In the genomic region with DNA sequence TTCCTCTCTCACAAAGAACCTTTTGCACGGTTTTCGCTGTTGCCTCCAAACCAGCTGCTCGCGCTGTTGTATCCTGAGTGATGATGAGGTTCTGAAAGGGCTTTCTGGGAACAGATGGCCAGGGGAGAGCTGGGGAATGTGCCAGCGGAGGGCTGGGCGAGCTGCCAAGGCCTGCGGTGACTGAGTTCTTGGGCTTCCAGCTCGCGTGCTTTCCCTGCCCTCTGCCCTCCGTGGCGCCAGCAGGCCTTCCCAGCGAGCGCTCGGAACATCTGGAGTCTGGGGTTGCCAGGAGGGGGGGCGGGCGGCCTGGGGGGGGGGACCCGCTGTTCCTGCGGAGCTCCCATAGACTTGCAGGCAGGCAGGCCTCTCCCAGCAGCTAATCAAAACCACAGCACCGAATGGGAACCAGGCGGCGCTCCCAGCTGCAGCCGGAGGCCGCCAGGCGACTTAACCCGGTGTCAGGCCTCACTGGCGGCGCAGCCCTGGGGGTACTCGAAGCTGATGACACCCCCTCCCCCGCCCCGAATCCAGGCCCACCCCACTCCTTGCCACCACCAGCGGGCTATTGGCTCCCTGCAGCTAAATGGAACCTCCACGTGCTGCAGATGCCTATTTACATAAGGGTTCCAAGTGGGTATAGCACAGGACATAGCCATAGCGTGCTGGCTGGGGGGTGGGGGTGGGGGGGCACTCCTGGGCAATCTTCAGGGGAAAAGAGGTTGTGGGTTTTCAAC, we compare ENCODE assay signal across 8 mouse cellular contexts. TPM values are rescaled to one million over a fixed set of nuclear protein-coding genes. Genes with fewer than 3 reads are reported as not detected.
DNase-seq lines count a peak whose midpoint lies in the region; ATAC-seq and TF ChIP-seq lines count a peak whose summit lies in the region.

No protein-coding gene starts in this region.

- WGBS in heart, embryonic 11.5 days (ENCODE audit: insufficient replicate concordance) = 3% methylated on average over 26 of the region's 33 CpGs
- WGBS in kidney, embryonic 15.5 days = under 1% methylated on average over 32 of the region's 33 CpGs
- under 1% methylated on average over 29 of the region's 33 CpGs for WGBS in limb, embryonic 13.5 days
- 1% methylated on average over 25 of the region's 33 CpGs for WGBS in midbrain, embryonic 16.5 days

- H3K4me2 ChIP-seq in heart, embryonic 11.5 days = peak overlapping the region; percentile 54
- peak overlapping the region; percentile 55 for H3K4me2 ChIP-seq in kidney, embryonic 15.5 days
- H3K4me2 ChIP-seq in limb, embryonic 13.5 days (replicated peaks) = peak overlapping the region; percentile 56
- peak overlapping the region; percentile 50 for H3K4me2 ChIP-seq in midbrain, embryonic 16.5 days (ENCODE audit: low read length)

- TF ChIP-seq CTCF in embryonic fibroblast, embryonic 13.5 days (IDR thresholded peaks at IDR 0.05; ENCODE audit: borderline replicate concordance, insufficient read depth, low read length) = no peak

- peak overlapping the region; percentile 62 for H3K9ac ChIP-seq in heart, embryonic 11.5 days (ENCODE audit: low read depth, low read length)
- H3K9ac ChIP-seq in kidney, embryonic 15.5 days = no peak overlapping the region
- no peak overlapping the region for H3K9ac ChIP-seq in limb, embryonic 13.5 days
- H3K9ac ChIP-seq in midbrain, embryonic 16.5 days (ENCODE audit: low read depth, low read length) = peak overlapping the region; percentile 35

- DNase-seq in adrenal gland, postnatal 4 days (ENCODE audit: low spot score in 2 of 2) = peak; percentile 92 to 95
- peak; percentile 40 to 45 for DNase-seq in spleen, postnatal 14 days (ENCODE audit: low spot score in 2 of 2)

- H3K4me3 ChIP-seq in embryonic fibroblast, embryonic 13.5 days (ENCODE audit: insufficient read depth, low read length) = no peak overlapping the region
- no peak overlapping the region for H3K4me3 ChIP-seq in heart, embryonic 11.5 days (ENCODE audit: low read depth, low read length)
- peak overlapping the region; percentile 11 for H3K4me3 ChIP-seq in kidney, embryonic 15.5 days (replicated peaks)
- H3K4me3 ChIP-seq in limb, embryonic 13.5 days = 0 out of 2 replicates have a peak overlapping the region, but pooled peaks have one; percentile 8
- H3K4me3 ChIP-seq in midbrain, embryonic 16.5 days (ENCODE audit: low read depth, low read length) = peak overlapping the region; percentile 11; the same call in 1 of the 2 replicates

- no peaks in the 10 kb centered on the region for H3K9me3 ChIP-seq in heart, embryonic 11.5 days (replicated peaks; ENCODE audit: control insufficient read depth, low read length)
- H3K9me3 ChIP-seq in kidney, embryonic 15.5 days (replicated peaks) = no peaks in the 10 kb centered on the region
- no peaks in the 10 kb centered on the region for H3K9me3 ChIP-seq in limb, embryonic 13.5 days
- no peaks in the 10 kb centered on the region for H3K9me3 ChIP-seq in midbrain, embryonic 16.5 days (replicated peaks; ENCODE audit: control insufficient read depth, low read length, poor library complexity, severe bottlenecking)

- H3K27ac ChIP-seq in embryonic fibroblast, embryonic 13.5 days (ENCODE audit: insufficient read depth, low read length) = peak overlapping the region; percentile 65; the same call in 1 of the 2 replicates
- H3K27ac ChIP-seq in heart, embryonic 11.5 days (ENCODE audit: low read depth, low read length) = peak overlapping the region; percentile 95
- H3K27ac ChIP-seq in kidney, embryonic 15.5 days = peak overlapping the region; percentile 92
- peak overlapping the region; percentile 91 for H3K27ac ChIP-seq in limb, embryonic 13.5 days
- peak overlapping the region; percentile 55 for H3K27ac ChIP-seq in midbrain, embryonic 16.5 days (ENCODE audit: low read length)

- peak; percentile 80 for ATAC-seq in heart, embryonic 11.5 days (replicated peaks; ENCODE audit: insufficient number of reproducible peaks, low FRiP score, low TSS enrichment)
- ATAC-seq in kidney, embryonic 15.5 days (replicated peaks; ENCODE audit: low FRiP score) = peak; percentile 91
- ATAC-seq in limb, embryonic 13.5 days (ENCODE audit: low FRiP score, low read depth) = peak; percentile 93
- peak; percentile 89 for ATAC-seq in midbrain, embryonic 16.5 days
- no peak for ATAC-seq in activated CD4-positive, CD25-positive, alpha-beta regulatory T cell, adult 4 months

- no peaks in the 10 kb centered on the region for H3K27me3 ChIP-seq in heart, embryonic 11.5 days (ENCODE audit: control insufficient read depth, insufficient read depth, low read length)
- H3K27me3 ChIP-seq in kidney, embryonic 15.5 days = peaks cover 7% of the 10 kb centered on the region; the same call in 1 of the 2 replicates
- 0 out of 2 replicates have a peak, but pooled peaks cover 2% of the 10 kb centered on the region for H3K27me3 ChIP-seq in limb, embryonic 13.5 days
- no peaks in the 10 kb centered on the region; the same call in 1 of the 2 replicates for H3K27me3 ChIP-seq in midbrain, embryonic 16.5 days (ENCODE audit: control insufficient read depth, insufficient read depth, low read depth, low read length)

- peaks cover 20% of the 10 kb centered on the region for H3K4me1 ChIP-seq in embryonic fibroblast, embryonic 13.5 days (ENCODE audit: control insufficient read depth, insufficient read depth, low read length)
- peaks cover 78% of the 10 kb centered on the region for H3K4me1 ChIP-seq in heart, embryonic 11.5 days (ENCODE audit: control insufficient read depth, insufficient read depth, low read length)
- peaks cover 95% of the 10 kb centered on the region for H3K4me1 ChIP-seq in kidney, embryonic 15.5 days
- peaks cover 92% of the 10 kb centered on the region for H3K4me1 ChIP-seq in limb, embryonic 13.5 days
- H3K4me1 ChIP-seq in midbrain, embryonic 16.5 days (ENCODE audit: control insufficient read depth, insufficient read depth, low read length) = peaks cover 20% of the 10 kb centered on the region

- TF ChIP-seq POLR2A in embryonic fibroblast, embryonic 13.5 days (IDR thresholded peaks at IDR 0.05; ENCODE audit: low read depth, low read length) = no peak

- no peaks in the 10 kb centered on the region for H3K36me3 ChIP-seq in heart, embryonic 11.5 days (ENCODE audit: control insufficient read depth, insufficient read depth, low read length)
- H3K36me3 ChIP-seq in kidney, embryonic 15.5 days = no peaks in the 10 kb centered on the region
- no peaks in the 10 kb centered on the region for H3K36me3 ChIP-seq in limb, embryonic 13.5 days
- H3K36me3 ChIP-seq in midbrain, embryonic 16.5 days (ENCODE audit: control insufficient read depth, insufficient read depth, low read length) = no peaks in the 10 kb centered on the region

RNA-seq across cellular contexts. Expression of a gene that starts 18.5 kb away (rescaled TPM):
- total RNA-seq in adrenal gland, postnatal 4 days (2021) = 1 to 10 TPM; 3.8 to 4.1 TPM
- polyA plus RNA-seq in embryonic fibroblast, embryonic 13.5 days (2011; ENCODE audit: insufficient read length, low read depth, missing spikeins) = 14.0 and 16.2 TPM in 2 replicates
- polyA plus RNA-seq in heart, embryonic 11.5 days (2014; fragmentation: Nextera tagmentation; extraction: Ambion mirVana) = 11.6 and 11.8 TPM in 2 replicates
- 18.5 and 18.9 TPM in 2 replicates for polyA plus RNA-seq in kidney, embryonic 15.5 days (2015; fragmentation: Nextera tagmentation; extraction: Ambion mirVana)
- polyA plus RNA-seq in limb, embryonic 13.5 days (2015; fragmentation: Nextera tagmentation; extraction: Ambion mirVana) = 31.5 and 32.3 TPM in 2 replicates
- 1.8 and 2.1 TPM in 2 replicates for polyA plus RNA-seq in midbrain, embryonic 16.5 days (2015; fragmentation: Nextera tagmentation; extraction: Ambion mirVana)
- polyA plus RNA-seq in activated CD4-positive, CD25-positive, alpha-beta regulatory T cell, adult 4 months (2017; shearing (Covaris generic)) = not detected

Comparison
In these comparisons a context has a peak if more than half of its experiments do, and no peak if none do; other contexts are left out.
1. H3K4me3 ChIP-seq: peak in kidney, embryonic 15.5 days (single experiment), limb, embryonic 13.5 days (single experiment) and midbrain, embryonic 16.5 days (single experiment); none in embryonic fibroblast, embryonic 13.5 days (single experiment) and heart, embryonic 11.5 days (single experiment).
2. H3K9ac ChIP-seq: peak in heart, embryonic 11.5 days (single experiment) and midbrain, embryonic 16.5 days (single experiment); none in kidney, embryonic 15.5 days (single experiment) and limb, embryonic 13.5 days (single experiment).
3. Peak in every context shown above with its lines, with median percentiles within 50 percentile points of each other: H3K27ac ChIP-seq and H3K4me2 ChIP-seq.